Mouse (Mus musculus): ENCODE data around the gene Gclc. TPM values are rescaled to one million over a fixed set of nuclear protein-coding genes. Genes with fewer than 3 reads are reported as not detected.

The Gclc gene
- polyA plus RNA-seq (2015; fragmentation: Nextera tagmentation; extraction: Ambion mirVana), result 17.2 and 17.5 TPM in 2 replicates

DNA sequence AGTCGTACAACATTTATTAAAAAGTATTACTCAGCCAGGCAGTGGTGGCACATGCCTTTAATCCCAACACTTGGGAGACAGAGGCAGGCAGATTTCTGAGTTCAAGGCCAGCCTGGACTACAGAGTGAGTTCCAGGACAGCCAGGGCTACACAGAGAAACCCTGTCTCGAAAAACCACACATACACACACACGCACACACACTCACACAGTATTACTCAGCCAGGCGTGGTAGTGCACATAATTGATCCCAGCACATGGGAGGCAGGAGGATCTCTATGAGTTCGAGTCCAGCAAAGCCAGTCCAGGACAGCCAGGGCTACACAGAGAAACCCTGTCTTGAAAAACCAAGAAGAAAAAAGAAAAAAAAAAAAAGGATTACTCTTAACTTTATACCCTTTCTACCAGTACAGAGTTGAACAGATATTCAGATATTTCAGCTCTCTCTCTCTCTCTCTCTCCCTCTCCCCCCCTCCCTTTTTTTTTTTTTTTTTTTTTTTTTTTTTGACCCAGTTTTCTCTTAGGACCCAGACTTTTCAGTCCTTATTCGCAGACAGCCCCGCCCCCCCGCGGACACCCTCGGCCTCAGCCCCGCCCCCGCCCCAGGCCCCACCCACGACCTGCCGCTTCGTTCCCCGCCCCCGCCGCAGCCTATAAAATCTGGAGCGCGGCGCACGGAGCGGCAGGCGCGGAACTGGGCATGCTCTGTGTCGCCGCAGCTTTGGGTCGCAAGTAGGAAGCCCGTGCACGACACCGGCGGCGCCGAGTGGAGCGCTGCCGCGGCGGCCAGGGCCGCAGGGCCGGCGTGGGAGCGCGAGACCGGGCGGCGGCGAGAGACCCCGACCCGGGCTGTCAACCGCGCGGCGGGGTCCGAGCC, at the start of gene Gclc:
Gclc (plus strand) TSS at position 683 of the 875 bp plus-strand sequence.
- peak within 1 kb of the TSS; percentile 81 for H3K27ac ChIP-seq

DNA sequence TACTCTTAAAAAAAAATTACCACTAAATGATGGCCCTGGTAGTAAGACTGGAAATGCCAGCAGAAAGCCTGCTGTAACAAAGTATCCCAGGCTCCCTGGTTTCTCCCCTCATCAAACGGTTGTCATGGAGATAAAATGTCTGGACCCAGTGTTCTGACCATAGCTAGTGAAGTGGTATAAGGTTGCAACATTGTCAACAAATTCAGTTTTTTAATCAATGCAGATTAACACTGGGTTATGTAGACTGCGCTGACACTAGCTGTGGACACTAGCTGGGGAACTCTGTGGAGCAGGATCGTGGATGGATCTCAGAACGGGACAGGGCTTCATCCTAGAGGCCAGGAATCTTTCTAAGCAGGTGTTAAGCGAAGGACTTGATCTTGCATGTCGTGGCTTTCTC, 47.8 kb upstream of the Gclc start:
- Histone ChIP-seq H3K4me2 (no peak overlapping the region), H3K27ac (no peak overlapping the region), H3K27me3 (no peaks in the 10 kb centered on the region), H3K9ac (no peak overlapping the region), H3K9me3 (replicated peaks) (no peaks in the 10 kb centered on the region), H3K4me3 (no peak overlapping the region), H3K4me1 (no peaks in the 10 kb centered on the region), H3K36me3 (ENCODE audit: poor library complexity, severe bottlenecking) (no peaks in the 10 kb centered on the region)
- 88% methylated on average over 6 of the region's 6 CpGs for WGBS
- ATAC-seq, result no peak

More for the DNA sequence above, at the start of gene Gclc:
- H3K4me2 ChIP-seq, result peak within 1 kb of the TSS; percentile 79
- peak within 1 kb of the TSS; percentile 86 for H3K9ac ChIP-seq
- WGBS, result 10% methylated on average over 43 of the region's 54 CpGs
- H3K4me1 ChIP-seq, result peaks cover 28% of the 10 kb centered on the region
- H3K36me3 ChIP-seq (ENCODE audit: poor library complexity, severe bottlenecking), result no peaks in the 10 kb centered on the region
- ATAC-seq, result peak; percentile 86
- peak within 1 kb of the TSS; percentile 83 for H3K4me3 ChIP-seq
- no peaks in the 10 kb centered on the region for H3K9me3 ChIP-seq (replicated peaks)
- no peaks in the 10 kb centered on the region for H3K27me3 ChIP-seq

DNA sequence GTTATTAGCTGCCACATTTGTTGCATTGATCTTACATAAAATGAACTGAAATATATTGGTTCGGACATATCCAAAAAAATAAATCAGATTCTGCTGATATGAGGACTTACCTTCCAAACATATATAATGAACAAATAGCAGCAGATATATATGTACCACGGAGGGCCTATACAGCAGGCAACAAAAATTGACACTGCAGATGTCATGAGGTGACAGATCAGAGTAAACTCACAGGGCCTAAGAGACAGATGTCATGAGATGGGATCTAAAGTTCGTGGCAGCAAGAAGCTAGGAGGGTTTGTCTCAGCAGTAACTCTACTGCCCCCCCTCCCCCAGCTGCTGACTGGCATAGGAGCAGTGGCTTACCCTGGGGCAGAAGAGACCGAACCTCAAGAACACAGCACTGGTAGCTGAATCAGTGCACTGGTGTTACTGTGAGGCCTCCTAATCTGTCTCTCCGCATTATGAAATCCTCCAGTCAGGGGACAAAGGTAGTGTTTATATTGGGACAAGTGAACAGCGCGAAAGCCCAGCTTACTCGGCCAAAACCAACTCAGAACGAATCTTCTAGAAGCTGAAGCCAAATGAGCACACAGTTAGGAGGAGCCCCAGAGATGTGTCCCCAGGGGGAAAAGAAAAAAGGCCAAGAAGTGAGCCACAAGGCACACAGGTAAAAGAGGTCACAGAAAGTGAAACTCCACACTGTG, 46.7 kb upstream of the Gclc start:
- no peaks in the 10 kb centered on the region for H3K27me3 ChIP-seq
- WGBS, result 82% methylated on average over 9 of the region's 9 CpGs
- no peak for ATAC-seq
- H3K4me1 ChIP-seq, result no peaks in the 10 kb centered on the region
- no peak overlapping the region for H3K9ac ChIP-seq
- no peaks in the 10 kb centered on the region for H3K36me3 ChIP-seq (ENCODE audit: poor library complexity, severe bottlenecking)
- no peak overlapping the region for H3K4me3 ChIP-seq
- H3K9me3 ChIP-seq (replicated peaks), result no peaks in the 10 kb centered on the region
- no peak overlapping the region for H3K4me2 ChIP-seq
- H3K27ac ChIP-seq, result no peak overlapping the region

DNA sequence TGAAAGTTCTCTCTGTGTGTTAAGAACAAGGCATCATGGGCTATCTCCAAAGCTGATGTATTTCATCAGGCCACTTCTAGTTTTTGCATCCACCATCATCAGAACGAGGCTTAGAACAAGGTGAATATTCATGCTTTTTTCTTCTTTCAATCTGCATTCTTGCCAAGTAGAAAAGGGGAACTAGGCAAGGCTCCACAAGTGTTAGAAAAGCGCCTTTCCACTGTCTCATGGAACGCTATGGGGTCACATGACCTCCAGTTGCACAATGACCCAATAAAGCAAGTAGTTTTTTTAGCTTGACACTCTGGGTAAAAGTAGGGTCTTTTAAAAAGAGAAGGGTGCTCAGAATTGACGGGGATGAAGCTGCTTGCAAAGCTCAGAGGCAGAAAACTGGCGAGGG, 45.4 kb upstream of the Gclc start:
- no peak overlapping the region for H3K4me3 ChIP-seq
- no peak for ATAC-seq
- H3K4me2 ChIP-seq, result no peak overlapping the region
- no peak overlapping the region for H3K9ac ChIP-seq
- 68% methylated on average over 5 of the region's 5 CpGs for WGBS
- no peaks in the 10 kb centered on the region for H3K9me3 ChIP-seq (replicated peaks)
- H3K27me3 ChIP-seq, result no peaks in the 10 kb centered on the region
- no peaks in the 10 kb centered on the region for H3K4me1 ChIP-seq
- H3K36me3 ChIP-seq (ENCODE audit: poor library complexity, severe bottlenecking), result no peaks in the 10 kb centered on the region
- H3K27ac ChIP-seq, result no peak overlapping the region

DNA sequence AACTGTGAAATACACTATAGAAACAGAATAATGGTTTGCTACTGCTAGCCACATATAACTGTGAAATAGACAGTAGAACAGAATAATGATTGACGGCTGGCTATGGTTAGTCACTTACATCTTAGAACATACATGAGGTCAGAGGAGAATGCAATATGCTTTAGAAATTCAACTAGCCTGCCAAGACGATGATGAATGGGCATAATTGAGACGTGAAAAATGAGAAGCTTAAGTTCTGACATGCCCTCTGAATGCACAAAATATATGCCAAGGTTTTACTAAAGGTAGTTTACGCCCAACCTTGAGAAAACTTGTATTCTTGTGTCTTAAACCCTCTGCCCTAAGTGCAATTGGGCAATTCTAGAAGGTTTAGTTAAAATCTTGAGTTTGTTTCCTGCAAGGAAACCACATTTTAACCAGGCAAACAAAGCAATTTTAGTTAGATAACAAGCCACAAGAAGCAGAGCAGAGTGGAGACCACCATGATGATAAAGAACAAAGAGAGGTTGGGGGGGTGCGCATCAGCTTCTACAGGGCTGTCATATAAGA, 43.2 kb upstream of the Gclc start:
- Histone ChIP-seq H3K4me1 (no peaks in the 10 kb centered on the region), H3K27me3 (no peaks in the 10 kb centered on the region), H3K9ac (no peak overlapping the region), H3K4me2 (no peak overlapping the region), H3K4me3 (no peak overlapping the region), H3K27ac (no peak overlapping the region), H3K9me3 (replicated peaks) (no peaks in the 10 kb centered on the region), H3K36me3 (ENCODE audit: poor library complexity, severe bottlenecking) (no peaks in the 10 kb centered on the region)
- ATAC-seq, result no peak
- WGBS, result 93% methylated on average over 5 of the region's 5 CpGs

DNA sequence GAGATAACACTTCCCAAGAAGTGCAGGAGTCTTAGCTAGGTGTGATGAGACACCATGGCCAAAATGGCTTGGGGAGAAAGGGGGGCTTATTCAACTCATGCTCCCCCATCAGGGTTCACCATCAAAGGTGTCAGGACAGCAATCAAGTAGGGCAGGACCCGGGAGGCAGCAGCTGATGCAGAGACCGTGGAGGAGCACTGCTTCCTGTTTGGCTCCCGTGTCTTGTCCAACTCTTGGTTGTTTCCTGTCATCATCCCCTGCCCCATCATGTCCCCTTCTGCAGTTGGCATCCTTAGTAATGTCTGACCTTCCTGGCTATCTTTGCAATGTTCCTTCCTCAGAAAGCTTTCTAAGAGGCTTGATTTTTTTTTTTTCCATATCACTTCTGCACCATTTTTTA, 41.5 kb upstream of the Gclc start:
- WGBS, result 89% methylated on average over 3 of the region's 3 CpGs
- no peak for ATAC-seq
- no peak overlapping the region for H3K27ac ChIP-seq
- no peak overlapping the region for H3K4me3 ChIP-seq
- H3K4me1 ChIP-seq, result no peaks in the 10 kb centered on the region
- no peak overlapping the region for H3K4me2 ChIP-seq
- no peaks in the 10 kb centered on the region for H3K27me3 ChIP-seq
- H3K9ac ChIP-seq, result no peak overlapping the region
- H3K9me3 ChIP-seq (replicated peaks), result no peaks in the 10 kb centered on the region
- H3K36me3 ChIP-seq (ENCODE audit: poor library complexity, severe bottlenecking), result no peaks in the 10 kb centered on the region

DNA sequence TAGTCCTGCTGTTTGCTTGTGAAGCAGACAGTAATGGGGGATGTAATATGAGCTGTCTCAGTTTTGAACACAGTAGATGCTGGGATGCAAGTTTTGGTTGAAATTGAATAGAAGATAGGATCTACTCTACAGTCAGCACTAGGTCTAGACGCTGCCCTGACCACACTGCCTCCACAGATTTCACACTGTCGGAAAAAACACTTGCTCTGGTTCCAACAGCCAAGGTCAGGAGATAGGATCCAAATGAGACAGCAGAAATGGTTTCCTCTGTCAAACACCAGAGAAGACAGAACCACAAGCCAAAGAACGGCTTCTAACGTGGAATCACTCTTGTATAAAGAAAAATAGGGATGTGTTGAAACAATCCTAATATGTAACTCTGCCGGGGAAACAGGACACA, 41.0 kb upstream of the Gclc start:
- Histone ChIP-seq H3K36me3 (ENCODE audit: poor library complexity, severe bottlenecking) (no peaks in the 10 kb centered on the region), H3K4me2 (no peak overlapping the region), H3K27me3 (no peaks in the 10 kb centered on the region), H3K27ac (no peak overlapping the region), H3K9me3 (replicated peaks) (no peaks in the 10 kb centered on the region), H3K4me3 (no peak overlapping the region), H3K4me1 (no peaks in the 10 kb centered on the region), H3K9ac (no peak overlapping the region)
- ATAC-seq, result no peak
- WGBS, result 87% methylated on average over 5 of the region's 5 CpGs

DNA sequence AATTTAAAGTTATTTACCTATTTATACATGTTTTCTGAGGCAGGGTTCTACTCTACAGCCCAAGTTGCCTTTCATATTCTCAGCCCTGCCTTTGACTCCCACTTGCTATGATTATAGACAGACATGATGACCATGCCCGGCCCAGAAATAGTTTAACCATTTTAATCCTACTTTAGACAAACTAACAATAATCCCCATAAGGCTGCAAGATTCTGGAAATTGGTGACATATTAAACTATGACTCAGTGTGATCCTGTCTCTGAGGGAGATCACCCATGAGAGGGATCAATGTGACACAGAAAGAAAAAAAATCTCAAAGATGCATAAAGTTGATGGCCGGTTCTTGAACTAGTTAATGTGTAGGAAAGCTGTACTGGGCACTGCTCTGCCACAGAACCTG, 39.1 kb upstream of the Gclc start:
- 95% methylated on average over 2 of the region's 2 CpGs for WGBS
- Histone ChIP-seq H3K4me1 (no peaks in the 10 kb centered on the region), H3K4me2 (no peak overlapping the region), H3K27me3 (no peaks in the 10 kb centered on the region), H3K9me3 (replicated peaks) (no peaks in the 10 kb centered on the region), H3K27ac (no peak overlapping the region), H3K36me3 (ENCODE audit: poor library complexity, severe bottlenecking) (no peaks in the 10 kb centered on the region), H3K9ac (no peak overlapping the region), H3K4me3 (no peak overlapping the region)
- ATAC-seq, result no peak

DNA sequence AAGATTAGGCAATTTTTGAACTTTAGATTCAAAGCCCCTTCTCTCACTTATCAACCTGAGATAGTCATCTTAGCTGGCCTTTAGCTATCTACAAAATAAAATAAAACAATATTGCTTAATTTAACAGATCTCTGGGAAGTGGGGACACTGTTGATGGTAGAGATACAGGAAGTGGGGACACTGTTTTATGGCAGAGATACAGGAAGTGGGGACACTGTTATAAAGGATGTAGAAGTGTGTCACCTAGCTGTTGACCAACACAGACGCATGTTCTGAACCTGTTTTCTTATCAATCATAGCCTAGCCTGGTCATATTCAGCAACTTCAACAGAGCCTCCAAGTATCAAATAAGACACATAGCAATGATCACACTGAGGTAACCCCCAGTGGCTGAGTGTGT, 38.3 kb upstream of the Gclc start:
- H3K4me3 ChIP-seq, result no peak overlapping the region
- no peak for ATAC-seq
- no peak overlapping the region for H3K4me2 ChIP-seq
- no peaks in the 10 kb centered on the region for H3K9me3 ChIP-seq (replicated peaks)
- no peaks in the 10 kb centered on the region for H3K36me3 ChIP-seq (ENCODE audit: poor library complexity, severe bottlenecking)
- H3K9ac ChIP-seq, result no peak overlapping the region
- H3K4me1 ChIP-seq, result no peaks in the 10 kb centered on the region
- H3K27ac ChIP-seq, result no peak overlapping the region
- WGBS, result 96% methylated on average over 1 of the region's 1 CpGs
- no peaks in the 10 kb centered on the region for H3K27me3 ChIP-seq

DNA sequence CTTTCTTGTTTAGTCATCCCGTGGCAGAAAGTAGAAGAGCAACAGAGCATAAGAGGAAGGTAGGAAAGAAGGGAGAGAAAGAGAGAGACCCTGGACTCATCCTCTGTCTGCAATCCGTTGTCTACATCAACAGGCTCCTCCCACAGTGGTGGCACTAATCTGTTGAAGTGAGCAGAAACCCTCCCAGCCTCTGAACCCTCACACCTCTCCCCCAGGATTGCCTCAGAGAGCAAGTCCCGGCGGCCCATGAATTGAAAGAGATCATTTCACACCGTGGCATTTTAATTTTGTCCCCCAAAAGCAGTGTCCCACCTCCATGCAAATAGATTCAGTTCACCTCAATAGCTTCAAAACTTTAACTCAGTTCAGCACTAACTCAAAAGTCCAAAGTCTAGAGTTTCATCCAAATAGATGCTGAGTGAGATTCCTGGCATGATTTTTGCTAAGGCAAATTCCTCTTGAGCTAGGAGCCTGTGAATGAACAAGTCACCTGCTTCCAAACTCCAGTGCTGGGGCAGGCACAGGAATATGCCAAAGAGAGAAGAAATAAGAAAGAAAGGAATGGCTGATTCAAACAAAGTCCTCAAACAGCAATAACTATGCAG, 36.4 kb upstream of the Gclc start:
- no peak overlapping the region for H3K27ac ChIP-seq
- WGBS, result 60% methylated on average over 5 of the region's 5 CpGs
- ATAC-seq, result no peak
- H3K36me3 ChIP-seq (ENCODE audit: poor library complexity, severe bottlenecking), result no peaks in the 10 kb centered on the region
- no peak overlapping the region for H3K4me2 ChIP-seq
- no peak overlapping the region for H3K4me3 ChIP-seq
- H3K27me3 ChIP-seq, result no peaks in the 10 kb centered on the region
- H3K9ac ChIP-seq, result no peak overlapping the region
- no peaks in the 10 kb centered on the region for H3K9me3 ChIP-seq (replicated peaks)
- no peaks in the 10 kb centered on the region for H3K4me1 ChIP-seq

DNA sequence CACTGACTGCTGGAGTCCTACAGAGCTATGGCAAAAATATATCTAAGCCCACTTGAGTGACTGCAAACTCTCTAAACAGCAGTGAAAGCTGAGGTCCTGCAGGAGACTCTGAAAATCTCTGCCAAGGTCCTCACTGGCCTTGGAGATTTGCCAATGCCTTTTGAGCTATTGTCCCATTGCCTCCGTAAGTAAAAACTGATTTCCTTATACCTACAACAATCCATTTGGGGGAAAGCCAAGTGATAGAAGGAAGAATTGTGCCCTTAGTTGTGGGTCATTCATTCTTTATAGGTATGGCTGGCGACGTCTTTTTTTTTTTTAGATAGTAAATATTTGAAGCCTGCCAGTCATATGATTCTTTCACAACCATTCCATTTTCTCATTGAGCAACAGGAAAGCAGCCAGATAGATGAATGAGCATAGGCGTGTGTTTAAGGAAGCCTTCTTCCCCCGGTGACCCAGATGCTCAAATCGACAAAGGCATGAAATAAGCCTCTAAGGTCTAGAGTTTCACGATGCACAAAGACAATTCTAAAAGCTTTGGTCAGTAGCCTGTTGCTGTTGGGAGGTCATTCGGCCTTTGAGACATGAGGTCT, 35.4 kb upstream of the Gclc start:
- H3K4me1 ChIP-seq, result no peaks in the 10 kb centered on the region
- no peak overlapping the region for H3K27ac ChIP-seq
- no peak overlapping the region for H3K4me3 ChIP-seq
- no peaks in the 10 kb centered on the region for H3K9me3 ChIP-seq (replicated peaks)
- H3K4me2 ChIP-seq, result no peak overlapping the region
- no peak overlapping the region for H3K9ac ChIP-seq
- no peaks in the 10 kb centered on the region for H3K36me3 ChIP-seq (ENCODE audit: poor library complexity, severe bottlenecking)
- no peak for ATAC-seq
- no peaks in the 10 kb centered on the region for H3K27me3 ChIP-seq
- 78% methylated on average over 8 of the region's 8 CpGs for WGBS

DNA sequence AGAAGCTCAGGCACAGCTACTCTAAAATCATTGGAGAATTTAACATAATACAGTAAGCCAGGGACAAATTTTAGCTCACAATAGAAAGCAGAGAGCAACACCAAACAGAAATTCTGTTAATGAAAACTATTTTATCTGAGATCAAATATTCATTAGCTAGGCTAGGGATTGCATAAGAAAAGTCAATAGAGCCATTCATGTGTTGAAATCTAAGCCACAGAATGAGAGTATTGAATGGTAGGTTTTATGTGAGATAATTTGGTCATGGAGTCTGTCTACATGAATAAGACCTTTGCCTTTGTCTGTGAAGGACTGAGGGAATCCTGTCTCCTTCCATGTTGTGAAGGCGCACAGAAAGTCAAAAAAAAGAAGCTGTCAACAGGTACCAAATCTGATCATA, 34.7 kb upstream of the Gclc start:
- Histone ChIP-seq H3K4me1 (no peaks in the 10 kb centered on the region), H3K9me3 (replicated peaks) (no peaks in the 10 kb centered on the region), H3K27me3 (no peaks in the 10 kb centered on the region), H3K27ac (no peak overlapping the region), H3K36me3 (ENCODE audit: poor library complexity, severe bottlenecking) (no peaks in the 10 kb centered on the region), H3K4me2 (no peak overlapping the region), H3K9ac (no peak overlapping the region), H3K4me3 (no peak overlapping the region)
- WGBS, result 80% methylated on average over 1 of the region's 1 CpGs
- ATAC-seq, result no peak

All from forebrain, embryonic 13.5 days (tissue).